Mouse (Mus musculus) intestine, embryonic 16.5 days (tissue): Measurements from ENCODE around the gene Eif3i. TPM values are rescaled to one million over a fixed set of nuclear protein-coding genes. Genes with fewer than 3 reads are reported as not detected.

ENCODE experiments used
- ATAC-seq: fragments of 200-750 bp; cut with Nextera tagmentation; 2 replicates; pipeline ENCODE4 v1.8.0; 2017; ENCODE audit warnings: moderate TSS enrichment, moderate library complexity
- H3K27ac ChIP-seq: fragments of 300-500 bp; sonication (generic); 2 replicates; pipeline ENCODE4 v1.5.1; 2014; ENCODE audit warnings: mild to moderate bottlenecking, low read length
- H3K27me3 ChIP-seq: fragments of 300-500 bp; sonication (generic); replicated peaks from 2 replicates; pipeline ENCODE4 v1.6.1; 2014; ENCODE audit warnings: low read length, control low read depth, mixed read lengths; ENCODE audit not compliant: control insufficient read depth, insufficient read depth
- H3K36me3 ChIP-seq: fragments of 300-500 bp; sonication (generic); 2 replicates; pipeline ENCODE4 v1.6.1; 2014; ENCODE audit warnings: low read length, control low read depth; ENCODE audit not compliant: control insufficient read depth, insufficient read depth
- H3K4me1 ChIP-seq: fragments of 300-500 bp; sonication (generic); 2 replicates; pipeline ENCODE4 v1.6.1; 2014; ENCODE audit warnings: low read length, control low read depth, mixed read lengths; ENCODE audit not compliant: control insufficient read depth, insufficient read depth
- H3K4me2 ChIP-seq: fragments of 300-500 bp; sonication (generic); 2 replicates; pipeline ENCODE4 v1.6.1; 2014; ENCODE audit warnings: low read depth, low read length, control low read depth
- H3K4me3 ChIP-seq: fragments of 300-500 bp; sonication (generic); 2 replicates; pipeline ENCODE4 v1.5.1; 2014; ENCODE audit warnings: mild to moderate bottlenecking, low read length
- H3K9ac ChIP-seq: fragments of 300-500 bp; sonication (generic); 2 replicates; pipeline ENCODE4 v1.6.1; 2014; ENCODE audit warnings: low read depth, low read length
- H3K9me3 ChIP-seq: fragments of 300-500 bp; sonication (generic); 2 replicates; pipeline ENCODE4 v1.6.1; 2016; ENCODE audit warnings: low read length, control low read depth; ENCODE audit not compliant: control insufficient read depth
- WGBS: fragments of 180-500 bp; shearing (Covaris S2); extraction: QIAGEN DNeasy Blood & Tissue Kit; methylation state at CpG from one replicate; pipeline ENCODE4 v1.1.7; 2014; 5-methylcytosine and 5-hydroxymethylcytosine counted together
- polyA plus RNA-seq: library from polyadenylated mRNA; unstranded; fragments of >200 nt; fragmentation: Nextera tagmentation; extraction: Ambion mirVana; gene quantifications from 2 replicates; pipeline ENCODE4 v1.2.1, GENCODE M21; 2015

The Eif3i gene
- polyA plus RNA-seq, 1 experiment from 2014 or later: 274 TPM

- Histone ChIP-seq H3K4me2 (no peak overlapping the region), H3K4me3 (no peak overlapping the region), H3K27ac (0 out of 2 replicates have a peak overlapping the region, but pooled peaks have one; percentile 31), H3K9me3 (no peaks in the 10 kb centered on the region), H3K9ac (0 out of 2 replicates have a peak overlapping the region, but pooled peaks have one; percentile 32), H3K27me3 (no peaks in the 10 kb centered on the region), H3K36me3 (peaks cover 2% of the 10 kb centered on the region; the same call in 1 of the 2 replicates), H3K4me1 (peaks cover 32% of the 10 kb centered on the region)
- 82% methylated on average over 8 of the region's 8 CpGs for WGBS
- no peak for ATAC-seq
Observed at GRCm38 (mm10) chr4:129621283-129621841, 20.9 kb upstream of the Eif3i start.

DNA sequence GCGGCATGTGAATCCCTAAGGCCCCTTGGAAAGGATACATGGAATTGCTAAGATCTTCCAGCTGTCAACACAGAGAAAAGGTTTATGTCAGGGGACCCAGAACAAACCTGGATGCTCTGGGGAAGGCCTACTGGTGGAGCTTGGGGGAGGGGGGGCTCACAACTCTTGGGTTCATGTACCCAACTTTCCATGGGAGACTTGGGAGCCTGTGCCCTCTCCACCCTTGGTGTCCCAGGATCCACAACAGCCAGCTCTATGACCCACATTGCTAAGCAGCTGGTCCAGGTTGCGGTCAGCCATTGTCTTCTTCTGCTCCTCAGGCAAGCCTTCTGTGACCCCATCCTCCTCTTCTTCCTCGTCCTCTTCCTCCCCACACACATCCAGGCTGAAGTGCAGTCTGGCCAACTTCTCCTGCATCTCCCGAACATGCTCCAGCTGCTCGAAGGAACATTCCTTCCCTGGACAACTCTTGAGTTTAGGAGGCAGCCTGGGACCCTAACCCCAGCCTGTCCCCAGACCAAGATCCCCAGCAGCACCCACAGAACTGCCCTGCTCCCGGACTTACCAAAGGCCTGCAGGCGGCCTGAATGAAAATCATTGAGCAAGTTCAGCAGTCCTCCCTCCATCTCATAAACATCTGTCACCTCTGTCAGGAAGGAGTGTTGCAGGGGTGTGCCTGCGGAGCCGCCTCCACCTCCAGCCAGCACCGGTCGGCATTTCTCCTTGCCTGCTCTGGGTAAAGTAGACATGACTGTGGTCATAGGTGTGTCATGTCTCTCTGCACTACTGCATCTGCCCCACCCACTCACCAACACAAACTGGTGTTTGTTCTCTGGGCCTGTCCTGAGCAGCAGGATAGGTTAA lies 20.2 kb upstream of the Eif3i start:
- Histone ChIP-seq H3K27me3 (no peaks in the 10 kb centered on the region), H3K4me2 (no peak overlapping the region), H3K9ac (peak overlapping the region; percentile 32; the same call in 1 of the 2 replicates), H3K9me3 (no peaks in the 10 kb centered on the region), H3K4me3 (no peak overlapping the region), H3K4me1 (peaks cover 30% of the 10 kb centered on the region), H3K36me3 (peaks cover 2% of the 10 kb centered on the region; the same call in 1 of the 2 replicates), H3K27ac (0 out of 2 replicates have a peak overlapping the region, but pooled peaks have one; percentile 31)
- no peak for ATAC-seq
- 80% methylated on average over 11 of the region's 11 CpGs for WGBS

DNA sequence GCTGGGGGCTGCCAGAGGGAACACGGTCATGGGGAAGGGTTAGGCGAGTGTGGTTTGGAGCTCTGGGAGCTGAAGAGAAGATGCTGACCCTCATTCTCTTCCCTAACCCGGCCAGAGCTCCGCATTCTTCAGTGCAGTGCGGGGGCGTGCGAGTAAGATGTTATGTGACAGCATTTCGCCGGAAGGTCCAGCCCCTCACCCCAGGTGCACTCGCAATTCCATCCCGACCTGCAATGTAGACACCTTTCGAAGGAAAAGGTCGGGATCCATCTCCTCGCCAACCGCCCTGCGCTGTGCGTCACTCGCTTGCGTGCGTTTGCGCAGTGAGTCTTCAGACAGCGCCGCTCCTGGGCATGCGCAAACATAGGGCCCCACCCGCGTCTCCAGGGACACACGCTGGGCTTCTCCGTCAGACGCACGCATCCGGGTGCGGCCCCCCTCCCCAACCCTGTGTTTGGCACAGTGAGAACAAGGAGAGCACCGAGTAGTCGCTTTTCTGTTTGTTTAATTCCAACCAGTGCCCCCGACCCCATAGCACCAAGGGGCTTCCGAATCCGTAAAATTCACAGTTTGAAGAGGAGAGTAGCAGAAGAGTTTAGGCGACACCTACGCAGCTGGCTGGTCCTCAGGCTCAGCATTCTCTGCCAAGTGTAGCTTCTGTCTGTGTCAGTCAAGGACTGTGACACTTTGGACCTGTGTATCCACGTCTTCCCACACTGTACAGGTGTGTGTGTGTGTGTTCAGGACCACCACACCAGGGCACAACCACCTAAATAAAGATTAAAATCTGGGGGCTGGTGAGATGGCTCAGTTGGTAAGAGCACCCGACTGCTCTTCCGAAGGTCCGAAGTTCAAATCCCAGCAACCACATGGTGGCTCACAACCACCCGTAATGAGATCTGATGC lies 18.6 kb upstream of the Eif3i start, which contains the start of gene Iqcc:
Gene Iqcc, minus strand, starts transcription at position 314 of the 906 bp plus-strand sequence.
- peak within 1 kb of the TSS; percentile 83 for H3K27ac ChIP-seq
- H3K4me3 ChIP-seq: peak within 1 kb of the TSS; percentile 68
- ATAC-seq: peak; percentile 92
- 3% methylated on average over 43 of the region's 44 CpGs for WGBS
- H3K4me1 ChIP-seq: peaks cover 17% of the 10 kb centered on the region
- no peaks in the 10 kb centered on the region for H3K9me3 ChIP-seq
- H3K9ac ChIP-seq: peak within 1 kb of the TSS; percentile 85
- no peaks in the 10 kb centered on the region for H3K27me3 ChIP-seq
- H3K36me3 ChIP-seq: peaks cover 2% of the 10 kb centered on the region; the same call in 1 of the 2 replicates
- H3K4me2 ChIP-seq: peak within 1 kb of the TSS; percentile 94

- H3K27ac ChIP-seq: no peak overlapping the region
- peak overlapping the region; percentile 94 for H3K4me2 ChIP-seq
- H3K4me3 ChIP-seq: peak overlapping the region; percentile 68
- peak overlapping the region; percentile 85 for H3K9ac ChIP-seq
- 89% methylated on average over 5 of the region's 5 CpGs for WGBS
- peaks cover 2% of the 10 kb centered on the region; the same call in 1 of the 2 replicates for H3K36me3 ChIP-seq
- no peaks in the 10 kb centered on the region for H3K27me3 ChIP-seq
- no peaks in the 10 kb centered on the region for H3K9me3 ChIP-seq
- H3K4me1 ChIP-seq: peaks cover 16% of the 10 kb centered on the region
- no peak for ATAC-seq
Observed at GRCm38 (mm10) chr4:129618031-129618430, 17.6 kb upstream of the Eif3i start.

DNA sequence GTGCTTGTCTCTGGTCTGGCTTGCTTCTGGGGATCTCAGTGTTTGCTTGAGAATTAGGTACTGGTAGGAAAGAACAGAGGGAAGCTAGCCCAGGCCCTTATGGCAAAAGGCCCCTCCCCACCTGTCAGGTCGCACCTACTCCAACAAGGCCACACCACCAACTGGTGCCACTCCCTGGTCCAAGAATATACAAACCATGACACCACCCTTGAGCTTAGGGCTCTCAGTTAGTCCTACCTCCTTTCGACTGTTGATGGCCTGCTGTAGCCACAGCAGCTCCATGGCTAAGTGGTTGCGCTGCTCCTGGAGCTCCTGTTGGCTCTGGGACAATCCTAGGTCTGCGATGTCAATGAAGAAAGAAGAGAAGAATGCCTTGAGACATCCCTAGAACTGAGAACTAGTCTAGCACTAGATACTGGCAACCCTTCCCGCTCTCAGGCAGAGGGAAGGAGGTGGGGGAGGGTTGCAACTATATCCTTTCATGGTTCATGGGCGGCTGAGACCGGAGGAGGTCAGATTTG lies 16.7 kb upstream of the Eif3i start:
- no peak overlapping the region for H3K9ac ChIP-seq
- ATAC-seq: no peak
- no peak overlapping the region for H3K4me3 ChIP-seq
- peaks cover 2% of the 10 kb centered on the region; the same call in 1 of the 2 replicates for H3K36me3 ChIP-seq
- H3K4me2 ChIP-seq: no peak overlapping the region
- 91% methylated on average over 7 of the region's 7 CpGs for WGBS
- H3K27ac ChIP-seq: no peak overlapping the region
- H3K4me1 ChIP-seq: peaks cover 8% of the 10 kb centered on the region
- no peaks in the 10 kb centered on the region for H3K27me3 ChIP-seq
- no peaks in the 10 kb centered on the region for H3K9me3 ChIP-seq

DNA sequence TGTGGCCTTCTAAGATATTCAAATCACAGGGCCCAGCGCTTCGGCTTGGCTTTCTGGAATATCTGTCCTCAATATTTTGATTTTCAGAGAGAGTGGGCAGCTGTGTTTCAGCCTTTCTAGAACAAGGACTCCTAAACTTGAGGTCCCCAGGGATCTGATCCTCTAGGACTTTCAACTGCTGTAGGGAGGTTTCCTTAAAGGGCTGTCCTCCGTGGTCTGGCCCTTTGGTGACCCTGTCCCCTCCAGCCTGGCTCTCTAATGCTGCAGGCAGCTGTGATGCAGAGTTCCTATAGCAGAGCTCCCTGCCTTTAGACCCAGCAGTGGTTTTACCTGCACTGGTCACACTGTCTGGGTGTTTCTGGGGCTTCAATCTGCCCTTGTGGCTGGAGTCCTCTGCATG lies 16.2 kb upstream of the Eif3i start:
- H3K4me2 ChIP-seq: no peak overlapping the region
- H3K4me1 ChIP-seq: peaks cover 8% of the 10 kb centered on the region
- H3K27me3 ChIP-seq: no peaks in the 10 kb centered on the region
- H3K9ac ChIP-seq: no peak overlapping the region
- H3K36me3 ChIP-seq: peaks cover 2% of the 10 kb centered on the region; the same call in 1 of the 2 replicates
- no peak for ATAC-seq
- no peak overlapping the region for H3K4me3 ChIP-seq
- H3K27ac ChIP-seq: no peak overlapping the region
- 90% methylated on average over 3 of the region's 3 CpGs for WGBS
- no peaks in the 10 kb centered on the region for H3K9me3 ChIP-seq

DNA sequence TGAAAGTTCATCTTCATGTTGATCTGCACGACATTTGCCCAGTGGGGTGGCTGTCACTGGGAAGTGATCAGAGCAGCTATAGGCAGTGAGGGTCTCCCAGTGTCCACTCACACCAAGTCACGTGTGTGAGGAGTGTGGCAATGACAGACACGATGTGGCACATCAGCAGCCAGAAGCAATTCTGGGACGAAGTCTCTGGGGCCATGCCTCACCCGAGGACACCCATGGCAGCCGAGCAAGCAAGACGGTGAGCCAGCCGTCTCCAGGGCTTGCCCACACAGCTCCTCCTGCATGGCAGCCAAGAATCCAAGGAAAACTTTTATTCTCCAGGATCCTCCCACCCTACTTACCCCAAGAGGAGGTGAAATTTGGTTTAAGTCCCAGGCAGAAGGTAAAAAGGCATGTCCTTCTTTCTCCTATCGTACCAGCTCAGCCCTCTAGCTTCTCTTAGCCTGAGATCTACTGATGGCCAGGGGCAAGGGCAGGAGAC lies 15.4 kb upstream of the Eif3i start:
- Histone ChIP-seq H3K4me1 (peaks cover 8% of the 10 kb centered on the region), H3K9ac (no peak overlapping the region), H3K27me3 (no peaks in the 10 kb centered on the region), H3K4me2 (no peak overlapping the region), H3K27ac (no peak overlapping the region), H3K4me3 (no peak overlapping the region), H3K36me3 (peaks cover 2% of the 10 kb centered on the region; the same call in 1 of the 2 replicates), H3K9me3 (no peaks in the 10 kb centered on the region)
- 89% methylated on average over 9 of the region's 9 CpGs for WGBS
- ATAC-seq: no peak

DNA sequence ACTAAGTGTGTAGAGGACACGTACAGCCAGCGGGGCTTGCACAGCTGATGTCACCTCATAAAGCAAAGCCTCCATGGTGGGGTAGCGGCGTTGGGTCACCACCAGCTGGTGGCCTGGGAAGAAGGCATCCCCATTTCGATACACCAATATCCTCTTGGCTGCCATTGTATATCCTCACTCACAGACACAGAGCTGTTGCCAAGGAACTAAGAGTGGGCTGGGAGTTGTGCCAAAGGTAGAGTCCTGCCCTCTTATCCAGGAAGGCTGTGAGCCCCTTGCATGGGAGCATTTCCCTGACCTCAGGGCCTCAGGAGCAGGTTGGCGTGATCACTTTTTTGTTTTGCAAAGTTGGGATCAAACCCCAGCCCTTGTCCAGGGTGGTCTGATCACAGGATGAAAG lies 13.6 kb upstream of the Eif3i start, which contains the start of gene Dcdc2b:
Gene Dcdc2b, minus strand, starts transcription at position 165 of the 400 bp plus-strand sequence.
- H3K9me3 ChIP-seq: no peaks in the 10 kb centered on the region
- H3K4me2 ChIP-seq: no peak within 1 kb of the TSS
- peaks cover 8% of the 10 kb centered on the region for H3K4me1 ChIP-seq
- H3K9ac ChIP-seq: 0 out of 2 replicates have a peak within 1 kb of the TSS, but pooled peaks have one; percentile 11
- H3K27ac ChIP-seq: no peak within 1 kb of the TSS
- H3K4me3 ChIP-seq: no peak within 1 kb of the TSS
- no peak for ATAC-seq
- H3K27me3 ChIP-seq: no peaks in the 10 kb centered on the region
- H3K36me3 ChIP-seq: peaks cover 7% of the 10 kb centered on the region; the same call in 1 of the 2 replicates
- 68% methylated on average over 6 of the region's 6 CpGs for WGBS
